Mouse (Mus musculus) MEL (cell line): ENCODE data around the gene Cdk4. TPM values are rescaled to one million over a fixed set of nuclear protein-coding genes. Genes with fewer than 3 reads are reported as not detected.
"Not testable (repeated sequence)": the region's sequence is repeated elsewhere in the genome, so short reads cannot be mapped to it uniquely, and the experiment has no call there.

Experiments
- DNase-seq: peaks from one replicate; pipeline ENCODE4 v3.0.0; 2011; ENCODE audit warnings: low read depth, low spot score
- H3K27ac ChIP-seq: 2 replicates; pipeline ENCODE4 v1.5.1; 2012; ENCODE audit warnings: low read depth, mild to moderate bottlenecking, control low read depth, low read length, moderate library complexity; ENCODE audit not compliant: control insufficient read depth
- H3K27me3 ChIP-seq, 2 experiments: fragments of 150-350 bp in 1 of 2; sonication (generic) in 1 of 2; 2 replicates each; pipeline ENCODE4 v1.6.1; 2012; ENCODE audit warnings: low read length in 2 of 2, mild to moderate bottlenecking in 2 of 2, improper control_type of control experiment in 1 of 2, moderate library complexity in 1 of 2; ENCODE audit not compliant: insufficient read depth in 2 of 2, control insufficient read depth in 1 of 2
- H3K36me3 ChIP-seq, 2 experiments: 2 replicates each; pipeline ENCODE4 v1.6.1; 2012 to 2014; ENCODE audit warnings: low read length in 2 of 2, improper control_type of control experiment in 1 of 2, inconsistent platforms in 1 of 2, mild to moderate bottlenecking in 1 of 2; ENCODE audit not compliant: insufficient read depth in 2 of 2, control insufficient read depth in 1 of 2
- H3K4me1 ChIP-seq, 2 experiments: fragments of 150-350 bp in 1 of 2; sonication (generic) in 1 of 2; 2 replicates each; pipeline ENCODE4 v1.6.1; 2012; ENCODE audit warnings: low read length in 2 of 2, improper control_type of control experiment in 1 of 2, mild to moderate bottlenecking in 1 of 2; ENCODE audit not compliant: insufficient read depth in 2 of 2, control insufficient read depth in 1 of 2
- H3K4me3 ChIP-seq, 2 experiments: fragments of 150-350 bp in 1 of 2; sonication (generic) in 1 of 2; 2 replicates each; pipeline ENCODE4 v1.5.1; 2012; ENCODE audit warnings: low read depth in 2 of 2, low read length in 2 of 2, mild to moderate bottlenecking in 2 of 2, moderate library complexity in 2 of 2, control low read depth in 1 of 2, improper control_type of control experiment in 1 of 2; ENCODE audit not compliant: control insufficient read depth in 1 of 2, insufficient read depth in 1 of 2
- H3K79me2 ChIP-seq: 2 replicates; pipeline ENCODE4 v1.6.1; 2012; ENCODE audit warnings: mild to moderate bottlenecking, low read length, moderate library complexity; ENCODE audit not compliant: control insufficient read depth, poor library complexity, insufficient read depth
- H3K9ac ChIP-seq: 2 replicates; pipeline ENCODE4 v1.6.1; 2012; ENCODE audit warnings: low read depth, mild to moderate bottlenecking, control low read depth, low read length, moderate library complexity; ENCODE audit not compliant: control insufficient read depth, poor library complexity, severe bottlenecking
- H3K9me3 ChIP-seq: fragments of 150-350 bp; sonication (generic); replicated peaks from 2 replicates; pipeline ENCODE4 v1.6.1; 2012; ENCODE audit warnings: mild to moderate bottlenecking, low read length, improper control_type of control experiment, moderate library complexity; ENCODE audit not compliant: insufficient read depth
- CHD1 ChIP-seq: IDR thresholded peaks from 2 replicates; pipeline ENCODE4 v1.6.1; 2012; ENCODE audit warnings: low read depth, mild to moderate bottlenecking, inconsistent platforms, low read length, improper control_type of control experiment
- CTCF ChIP-seq, 3 experiments: IDR thresholded peaks in 2 of 3; conservative IDR thresholded peaks in 1 of 3; 2 replicates each; pipeline ENCODE4 v1.5.1; 2011 to 2012; ENCODE audit warnings: low read length in 3 of 3, low read depth in 2 of 3, mild to moderate bottlenecking in 2 of 3, improper control_type of control experiment in 1 of 3, inconsistent platforms in 1 of 3, mixed read lengths in 1 of 3, moderate library complexity in 1 of 3; ENCODE audit not compliant: control insufficient read depth in 1 of 3, insufficient read depth in 1 of 3, poor library complexity in 1 of 3, severe bottlenecking in 1 of 3
- JUND ChIP-seq: IDR thresholded peaks from 2 replicates; pipeline ENCODE4 v1.6.1; 2011; ENCODE audit warnings: low read depth, mild to moderate bottlenecking, improper control_type of control experiment, low read length
- MAFK ChIP-seq: IDR thresholded peaks from 2 replicates; pipeline ENCODE4 v1.6.1; 2011; ENCODE audit warnings: low read depth, mild to moderate bottlenecking, low read length, improper control_type of control experiment, borderline replicate concordance
- MAZ ChIP-seq: IDR thresholded peaks from 2 replicates; pipeline ENCODE4 v1.6.1; 2012; ENCODE audit warnings: low read depth, mild to moderate bottlenecking, inconsistent platforms, low read length, improper control_type of control experiment
- TAL1 ChIP-seq: IDR thresholded peaks from 2 replicates; pipeline ENCODE4 v1.6.1; 2012; ENCODE audit warnings: mild to moderate bottlenecking, inconsistent platforms, low read length, moderate library complexity, mixed read lengths
- TBP ChIP-seq: IDR thresholded peaks from 2 replicates; pipeline ENCODE4 v1.8.0; 2011; ENCODE audit warnings: low read depth, low read length, improper control_type of control experiment
- ZMIZ1 ChIP-seq: IDR thresholded peaks from 2 replicates; pipeline ENCODE4 v1.6.1; 2012; ENCODE audit warnings: low read depth, mild to moderate bottlenecking, inconsistent platforms, low read length, improper control_type of control experiment, moderate library complexity
- ZNF384 ChIP-seq: IDR thresholded peaks from 2 replicates; pipeline ENCODE4 v1.6.1; 2012; ENCODE audit warnings: low read depth, mild to moderate bottlenecking, inconsistent platforms, low read length, improper control_type of control experiment
- polyA plus RNA-seq, 2 experiments: library from polyadenylated mRNA; stranded (reverse) in 1 of 2; unstranded in 1 of 2; fragments of >175 nt in 1 of 2; fragments of >200 nt in 1 of 2; gene quantifications; 2 replicates each; pipeline versions ENCODE4 v1.2.1 to v1.2.4; 2012; ENCODE audit warnings: low replicate concordance in 2 of 2, low read depth in 1 of 2; ENCODE audit not compliant: insufficient read length in 2 of 2, insufficient read depth in 1 of 2, missing spikeins in 1 of 2
- total RNA-seq: library from RNA; depleted of rRNA; stranded (reverse); fragments of 300-350 nt; gene quantifications from 2 replicates; pipeline ENCODE4 v1.2.3, GENCODE M21; 2012

The Cdk4 gene
- total and polyA plus RNA-seq, 3 experiments, result 443 to 1,325 (median 843) TPM

- peak overlapping the region; percentile 69 for H3K9ac ChIP-seq
Measured at GRCm38 (mm10) chr10:127071203-127071602, 7.9 kb downstream of the Cdk4 start.

DNA sequence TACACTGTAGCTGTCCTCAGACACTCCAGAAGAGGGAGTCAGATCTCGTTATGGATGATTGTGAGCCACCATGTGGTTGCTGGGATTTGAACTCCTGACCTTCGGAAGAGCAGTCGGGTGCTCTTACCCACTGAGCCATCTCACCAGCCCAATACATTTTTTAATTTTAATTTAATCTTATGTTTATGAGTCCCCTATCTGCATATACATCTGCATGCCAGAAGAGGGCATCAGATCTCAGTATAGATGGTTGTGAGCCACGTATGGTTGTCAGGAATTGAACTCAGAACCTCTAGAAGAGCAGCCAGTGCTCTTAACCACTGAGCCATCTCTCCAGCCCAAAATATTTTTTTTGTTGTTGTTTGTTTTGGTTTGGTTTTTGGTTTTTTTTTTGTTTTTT is 8.9 kb downstream of the Cdk4 start:
- peaks cover 1 to 15% of the 10 kb centered on the region in 2 experiments; a peak in 3 of 4 replicates for H3K36me3 ChIP-seq
- H3K4me1 ChIP-seq, H3K27ac ChIP-seq, H3K9me3 ChIP-seq, DNase-seq, H3K27me3 ChIP-seq, H3K4me3 ChIP-seq: not testable (repeated sequence)
- TF ChIP-seq CTCF (IDR thresholded peaks at IDR 0.05 in 2 of 3, conservative IDR thresholded peaks at IDR 0.05 in 1 of 3; ENCODE audit: control insufficient read depth in 1 of 3, insufficient read depth in 1 of 3, low read depth in 2 of 3, low read length in 3 of 3, poor library complexity in 1 of 3, severe bottlenecking in 1 of 3) (peak in 2 of 3 experiments; percentile 5 to 31; a peak in 2 of 6 replicates), TBP (peak; percentile 88)
- TF ChIP-seq, all 39 proteins: peak for 2; not testable (repeated sequence) for 37
- H3K79me2 ChIP-seq, result peaks cover 15% of the 10 kb centered on the region
- H3K9ac ChIP-seq, result not testable (repeated sequence)

More at GRCm38 (mm10) chr10:127071203-127071602, 7.9 kb downstream of the Cdk4 start:
- no peaks in the 10 kb centered on the region for H3K27me3 ChIP-seq
- peaks cover 3 to 7% of the 10 kb centered on the region in 2 experiments; a peak in 3 of 4 replicates for H3K4me1 ChIP-seq
- H3K27ac ChIP-seq, result peak overlapping the region; percentile 81
- peaks cover 2 to 21% of the 10 kb centered on the region in 2 experiments; a peak in 3 of 4 replicates for H3K36me3 ChIP-seq
- peak overlapping the region; percentile 66 to 83 for H3K4me3 ChIP-seq
- TF ChIP-seq MAFK (no peak), TBP (peak; percentile 89)
- TF ChIP-seq, all 39 proteins: peak for 1
- Histone ChIP-seq H3K9me3 (no peaks in the 10 kb centered on the region), H3K79me2 (peaks cover 15% of the 10 kb centered on the region)
- peak; percentile 51 for DNase-seq

DNA sequence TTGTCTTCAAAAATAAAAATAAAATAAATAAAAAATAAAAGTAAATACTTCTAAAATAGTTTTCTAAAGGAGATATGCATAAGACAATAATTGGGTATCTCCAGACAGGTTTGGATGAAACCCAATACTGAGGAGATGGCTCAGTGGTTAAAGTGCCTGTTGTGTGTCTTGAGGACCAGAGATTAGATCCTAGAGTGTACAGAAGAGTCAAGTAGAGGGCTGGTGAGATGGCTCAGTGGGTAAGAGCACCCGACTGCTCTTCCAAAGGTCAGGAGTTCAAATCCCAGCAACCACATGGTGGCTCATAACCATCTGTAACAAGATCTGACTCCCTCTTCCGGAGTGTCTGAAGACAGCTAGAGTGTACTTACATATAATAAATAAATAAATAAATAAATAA is 9.6 kb downstream of the Cdk4 start:
- H3K27me3 ChIP-seq, H3K4me1 ChIP-seq, H3K36me3 ChIP-seq, H3K4me3 ChIP-seq, H3K9me3 ChIP-seq, H3K27ac ChIP-seq, H3K9ac ChIP-seq: not testable (repeated sequence)
- peak; percentile 90 for TF ChIP-seq TBP
- DNase-seq, result peak; percentile 35
- peaks cover 14% of the 10 kb centered on the region for H3K79me2 ChIP-seq

DNA sequence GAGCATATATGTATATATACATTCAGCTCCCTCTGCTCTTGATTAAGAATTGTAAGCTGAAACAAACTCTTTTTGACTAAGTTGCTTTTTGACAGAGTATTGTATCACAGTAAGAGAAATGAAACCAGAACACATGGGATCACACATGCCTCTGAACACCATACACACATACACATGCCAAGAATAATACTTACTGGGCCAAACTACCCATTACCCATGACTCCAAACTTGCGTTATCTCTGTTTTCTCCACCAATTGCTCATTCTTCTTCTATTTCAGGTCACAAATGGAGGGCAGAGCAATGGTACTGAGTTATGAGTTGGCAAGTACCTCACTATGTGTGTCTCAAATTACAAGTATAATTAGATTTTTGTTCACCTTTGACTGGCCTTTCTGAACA is 10.6 kb downstream of the Cdk4 start:
- peaks cover 13% of the 10 kb centered on the region for H3K79me2 ChIP-seq
- TF ChIP-seq CHD1 (no peak), CTCF (IDR thresholded peaks at IDR 0.05 in 2 of 3, conservative IDR thresholded peaks at IDR 0.05 in 1 of 3; ENCODE audit: control insufficient read depth in 1 of 3, insufficient read depth in 1 of 3, low read depth in 2 of 3, low read length in 3 of 3, poor library complexity in 1 of 3, severe bottlenecking in 1 of 3) (no peak), TBP (no peak), MAZ (no peak), ZNF384 (no peak), TAL1 (no peak), ZMIZ1 (no peak), JUND (no peak)
- H3K9ac ChIP-seq, result no peak overlapping the region
- H3K27ac ChIP-seq, result no peak overlapping the region
- 0 out of 4 replicates have a peak, but pooled peaks cover 0 to 2% of the 10 kb centered on the region in 2 experiments for H3K4me1 ChIP-seq
- DNase-seq, result no peak
- H3K4me3 ChIP-seq, result no peak overlapping the region
- no peaks in the 10 kb centered on the region for H3K27me3 ChIP-seq
- H3K9me3 ChIP-seq, result no peaks in the 10 kb centered on the region
- no peaks in the 10 kb centered on the region; a peak in 1 of 4 replicates for H3K36me3 ChIP-seq
